Mouse (Mus musculus) adrenal gland, adult 18-20 months (tissue): ENCODE data around the gene Atg2b. TPM values are rescaled to one million over a fixed set of nuclear protein-coding genes. Genes with fewer than 3 reads are reported as not detected.

Experiments used
- DNase-seq, 2 experiments: peaks; one replicate each; pipeline ENCODE4 v3.0.0; 2021 to 2022; ENCODE audit warnings: low spot score in 2 of 2
- total RNA-seq, 2 experiments: library from RNA; stranded (reverse); gene quantifications; 1 replicate in 1 of 2; 2 replicates in 1 of 2; pipeline ENCODE4 v1.2.3; 2021

Atg2b gene
- total RNA-seq, 2 experiments from 2014 or later = 27.2 to 29.0 TPM

- DNase-seq = no peak
These were observed 86.5 kb downstream of the Atg2b start for GRCm38 (mm10) chr12:105598503-105598902.

GRCm38 (mm10) chr12:105597135-105597534, 87.9 kb downstream of the Atg2b start:
- no peak for DNase-seq

GRCm38 (mm10) chr12:105593471-105593870, 91.5 kb downstream of the Atg2b start:
- DNase-seq = no peak

GRCm38 (mm10) chr12:105592361-105592761, 92.7 kb downstream of the Atg2b start:
- DNase-seq = no peak

- DNase-seq = no peak
These were observed 94.2 kb downstream of the Atg2b start for GRCm38 (mm10) chr12:105590786-105591185.

- no peak for DNase-seq
These were observed 97.5 kb downstream of the Atg2b start for GRCm38 (mm10) chr12:105587526-105587925.

- peak; percentile 74 to 81 for DNase-seq
These were observed 100.2 kb downstream of the Atg2b start for GRCm38 (mm10) chr12:105584851-105585250.

- no peak for DNase-seq
These were observed 101.5 kb downstream of the Atg2b start for GRCm38 (mm10) chr12:105583484-105583883.

GRCm38 (mm10) chr12:105582486-105582885, 102.5 kb downstream of the Atg2b start:
- DNase-seq = no peak

GRCm38 (mm10) chr12:105580490-105580889, 104.5 kb downstream of the Atg2b start:
- DNase-seq = no peak

- DNase-seq = no peak
These were observed 110.7 kb downstream of the Atg2b start for GRCm38 (mm10) chr12:105574356-105574755.

- no peak for DNase-seq
These were observed 112.4 kb downstream of the Atg2b start for GRCm38 (mm10) chr12:105572622-105573021.

GRCm38 (mm10) chr12:105571867-105572266, 113.1 kb downstream of the Atg2b start:
- DNase-seq = no peak

Other genes starting within 250 kb of the Atg2b start
- 1 to 10 TPM; 3.8 to 4.4 TPM for gene D430019H16Rik, start 231.4 kb downstream of the Atg2b start, total RNA-seq
- 10 to 100 TPM; 11.7 to 14.9 TPM for gene Bdkrb2, start 122.0 kb downstream of the Atg2b start, total RNA-seq
- under 1 TPM in 1 of 2 experiments, not detected in 1; 0.29 TPM for gene Bdkrb1, start 82.1 kb downstream of the Atg2b start, total RNA-seq
- gene Gskip, start 382 bp downstream of the Atg2b start, total RNA-seq = 10 to 100 TPM; 18.4 to 19.7 TPM
- under 1 TPM in 1 of 2 experiments, not detected in 1; 0.35 TPM for gene Ak7, start 20.8 kb upstream of the Atg2b start, total RNA-seq
- 100 to 1,000 TPM; 214 to 222 TPM for gene Papola, start 99.5 kb upstream of the Atg2b start, total RNA-seq